Mouse (Mus musculus) central nervous system, embryonic 11.5 days (tissue): ENCODE data around the gene Olfr938. TPM values are rescaled to one million over a fixed set of nuclear protein-coding genes. Genes with fewer than 3 reads are reported as not detected.

Source experiments
- polyA plus RNA-seq: library from polyadenylated mRNA; depleted of rRNA; stranded (reverse); fragments of >200 nt; gene quantifications from 2 replicates; pipeline ENCODE4 v1.2.3, GENCODE M21; 2012; rRNA removed

The Olfr938 gene
- not detected in 2 replicates for polyA plus RNA-seq

GRCm38 (mm10) chr9:39078787-39079186 lies at the start of gene Olfr938:
TSS of gene Olfr938 (minus strand) at chr9:39078887.

GRCm38 (mm10) chr9:39127831-39128230 lies 49.1 kb upstream of the Olfr938 start, which contains the start of gene Olfr27:
TSS of gene Olfr27 (plus strand) at chr9:39128131.

GRCm38 (mm10) chr9:39064851-39065250 lies 13.8 kb downstream of the Olfr938 start, which contains the start of gene Olfr937:
TSS of gene Olfr937 (minus strand) at chr9:39064951.

Other genes starting within 250 kb of the Olfr938 start
- gene Olfr924, start 234.4 kb downstream of the Olfr938 start, polyA plus RNA-seq = not detected in 2 replicates
- not detected in 2 replicates for gene Olfr26, start 223.8 kb downstream of the Olfr938 start, polyA plus RNA-seq
- not detected in 2 replicates for gene Olfr926, start 201.8 kb downstream of the Olfr938 start, polyA plus RNA-seq
- gene Olfr930, start 149.1 kb downstream of the Olfr938 start, polyA plus RNA-seq = not detected in 2 replicates
- not detected in 2 replicates for gene Olfr933, start 106.6 kb downstream of the Olfr938 start, polyA plus RNA-seq
- not detected in 2 replicates for gene Olfr934, start 90.6 kb downstream of the Olfr938 start, polyA plus RNA-seq
- gene Olfr935, start 79.2 kb downstream of the Olfr938 start, polyA plus RNA-seq = not detected in 2 replicates
- not detected in 2 replicates for gene Olfr146, start 55.5 kb downstream of the Olfr938 start, polyA plus RNA-seq
- not detected in 2 replicates for gene Olfr937, start 13.9 kb downstream of the Olfr938 start, polyA plus RNA-seq
- not detected in 2 replicates for gene Olfr27, start 49.2 kb upstream of the Olfr938 start, polyA plus RNA-seq
- not detected in 2 replicates for gene Olfr943, start 87.4 kb upstream of the Olfr938 start, polyA plus RNA-seq
- not detected in 2 replicates for gene Olfr944, start 123.0 kb upstream of the Olfr938 start, polyA plus RNA-seq
- gene Olfr1537, start 171.1 kb upstream of the Olfr938 start, polyA plus RNA-seq = not detected in 2 replicates
- not detected in 2 replicates for gene Olfr945, start 197.9 kb upstream of the Olfr938 start, polyA plus RNA-seq
- gene Olfr948, start 247.2 kb upstream of the Olfr938 start, polyA plus RNA-seq = not detected in 2 replicates